Mouse (Mus musculus) hematopoietic stem cell, adult 5-6 weeks (primary cell): ENCODE results near the gene Nme6. TPM values are rescaled to one million over a fixed set of nuclear protein-coding genes. Genes with fewer than 3 reads are reported as not detected.

Source experiments
- ATAC-seq, 2 experiments: fragments of 125-278 bp in 1 of 2; replicated peaks in 1 of 2; 2 replicates each; pipeline ENCODE4 v1.8.0; 2016 to 2017; ENCODE audit warnings: inconsistent platforms in 2 of 2, mild to moderate bottlenecking in 2 of 2, moderate number of reproducible peaks in 2 of 2, low read depth in 1 of 2, moderate TSS enrichment in 1 of 2; ENCODE audit not compliant: low FRiP score in 2 of 2, poor library complexity in 2 of 2, severe bottlenecking in 2 of 2, insufficient read depth in 1 of 2, low TSS enrichment in 1 of 2
- total RNA-seq: library from RNA; stranded (forward); fragments of 172-1452, 232-1000 nt; gene quantifications from 2 replicates; pipeline ENCODE4 v1.2.3, GENCODE M21; 2017

Gene Nme6
- total RNA-seq, 1 experiment from 2014 or later = 34.3 TPM

GRCm38 (mm10) chr9:109862397-109863044, 30.0 kb downstream of the Nme6 start:
- ATAC-seq = peak; percentile 77 to 81; a peak in 3 of 4 replicates

- ATAC-seq = peak in 1 of 2 experiments; percentile 23; a peak in 1 of 4 replicates
Measured at GRCm38 (mm10) chr9:109863085-109863484, 30.5 kb downstream of the Nme6 start.

GRCm38 (mm10) chr9:109866218-109866617, 33.7 kb downstream of the Nme6 start:
- no peak for ATAC-seq

- ATAC-seq = no peak
Measured at GRCm38 (mm10) chr9:109870983-109871572, 38.5 kb downstream of the Nme6 start.

- ATAC-seq = peak; percentile 98 to 99
Measured at GRCm38 (mm10) chr9:109874797-109875691, 42.5 kb downstream of the Nme6 start, which contains the start of gene Cdc25a. Cdc25a (plus strand) TSS chr9:109875579.

- peak; percentile 1 to 32; a peak in 3 of 4 replicates for ATAC-seq
Measured at GRCm38 (mm10) chr9:109875695-109876601, 43.4 kb downstream of the Nme6 start.

GRCm38 (mm10) chr9:109876756-109877155, 44.2 kb downstream of the Nme6 start:
- ATAC-seq = no peak

GRCm38 (mm10) chr9:109877666-109878065, 45.1 kb downstream of the Nme6 start:
- no peak for ATAC-seq

GRCm38 (mm10) chr9:109879305-109879704, 46.8 kb downstream of the Nme6 start:
- no peak for ATAC-seq

GRCm38 (mm10) chr9:109886259-109886658, 53.7 kb downstream of the Nme6 start:
- no peak for ATAC-seq

GRCm38 (mm10) chr9:109887321-109887720, 54.8 kb downstream of the Nme6 start:
- no peak for ATAC-seq

GRCm38 (mm10) chr9:109891501-109891900, 59.0 kb downstream of the Nme6 start:
- no peak for ATAC-seq

Other genes with a start within 250 kb of the Nme6 start
- not detected in 2 replicates for gene Fbxw24, start 206.7 kb upstream of the Nme6 start, total RNA-seq
- not detected in 2 replicates for gene Fbxw25, start 168.1 kb upstream of the Nme6 start, total RNA-seq
- gene Fbxw18, start 130.0 kb upstream of the Nme6 start, total RNA-seq = not detected in 2 replicates
- gene Fbxw26, start 86.7 kb upstream of the Nme6 start, total RNA-seq = not detected in 2 replicates
- gene Fbxw27, start 42.1 kb upstream of the Nme6 start, total RNA-seq = not detected in 2 replicates
- not detected in 2 replicates for gene Spink8, start 20.5 kb upstream of the Nme6 start, total RNA-seq
- 230 and 773 TPM in 2 replicates for gene Camp, start 16.9 kb downstream of the Nme6 start, total RNA-seq
- gene Cdc25a, start 42.8 kb downstream of the Nme6 start, total RNA-seq = 37.5 and 42.5 TPM in 2 replicates
- 21.2 and 35.4 TPM in 2 replicates for gene Map4, start 98.7 kb downstream of the Nme6 start, total RNA-seq